Mouse (Mus musculus) kidney, embryonic 15.5 days (tissue): Measurements from ENCODE around the gene Ttc5. TPM values are rescaled to one million over a fixed set of nuclear protein-coding genes. Genes with fewer than 3 reads are reported as not detected.
"Not testable (repeated sequence)": the region's sequence is repeated elsewhere in the genome, so short reads cannot be mapped to it uniquely, and the experiment has no call there.

Experiments
- ATAC-seq: fragments of 200-750 bp; cut with Nextera tagmentation; replicated peaks from 2 replicates; pipeline ENCODE4 v1.8.0; 2017; ENCODE audit warnings: moderate TSS enrichment; ENCODE audit not compliant: low FRiP score
- H3K27ac ChIP-seq: fragments of 300-500 bp; sonication (generic); 2 replicates; pipeline ENCODE4 v1.5.1; 2015; ENCODE audit warnings: mild to moderate bottlenecking, inconsistent platforms
- H3K27me3 ChIP-seq: fragments of 300-500 bp; sonication (generic); 2 replicates; pipeline ENCODE4 v1.6.1; 2015; ENCODE audit warnings: inconsistent platforms
- H3K36me3 ChIP-seq: fragments of 300-500 bp; sonication (generic); 2 replicates; pipeline ENCODE4 v1.6.1; 2015; ENCODE audit warnings: inconsistent platforms
- H3K4me1 ChIP-seq: fragments of 300-500 bp; sonication (generic); 2 replicates; pipeline ENCODE4 v1.6.1; 2015; ENCODE audit warnings: inconsistent platforms
- H3K4me2 ChIP-seq: fragments of 300-500 bp; sonication (generic); 2 replicates; pipeline ENCODE4 v1.6.1; 2015; ENCODE audit warnings: moderate library complexity, mild to moderate bottlenecking, inconsistent platforms
- H3K4me3 ChIP-seq: fragments of 300-500 bp; sonication (generic); replicated peaks from 2 replicates; pipeline ENCODE4 v1.5.1; 2015; ENCODE audit warnings: mild to moderate bottlenecking, inconsistent platforms
- H3K9ac ChIP-seq: fragments of 300-500 bp; sonication (generic); 2 replicates; pipeline ENCODE4 v1.6.1; 2015; ENCODE audit warnings: mild to moderate bottlenecking, inconsistent platforms
- H3K9me3 ChIP-seq: fragments of 300-500 bp; sonication (generic); replicated peaks from 2 replicates; pipeline ENCODE4 v1.6.1; 2016; ENCODE audit warnings: inconsistent platforms
- WGBS: fragments of 180-500 bp; shearing (Covaris S2); methylation state at CpG from one replicate; pipeline ENCODE4 v1.1.7; 2015; ENCODE audit warnings: mixed read lengths; 5-methylcytosine and 5-hydroxymethylcytosine counted together
- polyA plus RNA-seq: library from polyadenylated mRNA; unstranded; fragments of >200 nt; fragmentation: Nextera tagmentation; extraction: Ambion mirVana; gene quantifications from 2 replicates; pipeline ENCODE4 v1.2.1, GENCODE M21; 2015

Gene Ttc5
- 74.4 and 78.5 TPM in 2 replicates for polyA plus RNA-seq

DNA sequence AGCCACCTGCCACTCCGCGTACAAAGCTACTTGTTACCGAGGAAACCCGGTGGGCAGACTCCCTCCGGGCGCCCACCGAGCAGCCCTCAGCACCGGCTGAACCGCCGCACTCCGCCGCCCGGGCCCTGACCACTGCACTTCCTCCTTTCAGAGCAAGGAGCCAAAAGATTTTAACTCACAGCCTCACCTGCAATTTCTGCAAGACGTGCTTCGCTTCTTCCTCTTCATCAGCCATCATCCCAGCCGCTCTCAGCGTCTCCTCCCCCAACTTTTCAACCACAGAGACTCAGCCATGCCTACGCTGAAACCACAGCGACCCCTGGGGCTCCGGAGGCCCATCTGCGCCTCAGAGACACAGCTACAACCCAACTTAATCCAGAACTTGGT is at the start of gene Ttc5:
Ttc5 (minus strand) TSS at position 269 of the 387 bp plus-strand sequence.
- Histone ChIP-seq H3K4me2 (peak within 1 kb of the TSS; percentile 58), H3K27ac (peak within 1 kb of the TSS; percentile 57; the same call in 1 of the 2 replicates), H3K4me1 (peaks cover 6% of the 10 kb centered on the region), H3K9me3 (no peaks in the 10 kb centered on the region), H3K9ac (peak within 1 kb of the TSS; percentile 73), H3K4me3 (peak within 1 kb of the TSS; percentile 90), H3K36me3 (peaks cover 20% of the 10 kb centered on the region), H3K27me3 (no peaks in the 10 kb centered on the region)
- peak; percentile 96 for ATAC-seq
- WGBS, result under 1% methylated on average over 21 of the region's 21 CpGs

DNA sequence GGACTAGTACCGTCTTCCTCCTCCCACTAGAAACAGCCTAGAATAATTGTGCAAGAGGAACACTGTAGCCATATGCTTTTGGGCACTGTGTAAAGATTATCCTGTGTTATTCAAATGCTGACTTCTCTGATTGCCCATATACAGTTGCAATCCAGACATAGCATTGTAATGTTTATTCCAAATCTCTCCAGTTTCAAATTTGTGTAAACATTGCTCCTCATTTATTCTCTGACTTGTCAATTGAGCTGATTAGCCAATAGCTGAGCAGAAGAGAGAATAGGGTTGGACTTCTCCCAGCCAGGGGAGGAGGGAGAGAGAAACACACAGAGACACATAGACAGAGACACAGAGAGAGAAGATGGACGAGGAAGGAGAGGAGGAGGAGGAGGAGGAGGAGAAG is 49.1 kb upstream of the Ttc5 start:
- H3K27me3 ChIP-seq, result no peaks in the 10 kb centered on the region
- no peak overlapping the region for H3K9ac ChIP-seq
- H3K4me1 ChIP-seq, result no peaks in the 10 kb centered on the region
- ATAC-seq, result no peak
- H3K4me2 ChIP-seq, result no peak overlapping the region
- no peak overlapping the region for H3K27ac ChIP-seq
- WGBS, result 66% methylated on average over 2 of the region's 2 CpGs
- no peaks in the 10 kb centered on the region for H3K9me3 ChIP-seq
- no peak overlapping the region for H3K4me3 ChIP-seq
- H3K36me3 ChIP-seq, result peaks cover 10% of the 10 kb centered on the region; the same call in 1 of the 2 replicates

DNA sequence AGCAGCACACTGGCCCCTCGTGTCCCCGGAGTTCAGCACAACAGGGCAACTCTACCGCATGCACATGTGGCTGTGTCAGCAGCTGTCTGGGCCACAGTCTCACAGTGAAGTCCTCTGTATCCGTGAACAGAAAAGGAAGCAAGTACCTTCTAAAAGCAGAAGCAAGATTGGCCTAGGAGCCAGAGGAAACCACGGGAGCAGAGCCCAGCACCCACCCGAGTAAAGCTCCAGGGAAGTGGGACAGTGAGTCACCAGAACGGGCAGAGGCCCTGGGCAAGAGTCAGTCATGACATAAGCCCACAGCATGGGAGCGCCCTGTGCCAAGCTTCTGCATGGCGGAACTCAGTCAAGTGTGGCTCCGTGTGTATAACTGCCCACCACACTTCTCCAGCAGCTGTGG is 48.6 kb upstream of the Ttc5 start:
- ATAC-seq, result no peak
- WGBS, result 85% methylated on average over 10 of the region's 10 CpGs

DNA sequence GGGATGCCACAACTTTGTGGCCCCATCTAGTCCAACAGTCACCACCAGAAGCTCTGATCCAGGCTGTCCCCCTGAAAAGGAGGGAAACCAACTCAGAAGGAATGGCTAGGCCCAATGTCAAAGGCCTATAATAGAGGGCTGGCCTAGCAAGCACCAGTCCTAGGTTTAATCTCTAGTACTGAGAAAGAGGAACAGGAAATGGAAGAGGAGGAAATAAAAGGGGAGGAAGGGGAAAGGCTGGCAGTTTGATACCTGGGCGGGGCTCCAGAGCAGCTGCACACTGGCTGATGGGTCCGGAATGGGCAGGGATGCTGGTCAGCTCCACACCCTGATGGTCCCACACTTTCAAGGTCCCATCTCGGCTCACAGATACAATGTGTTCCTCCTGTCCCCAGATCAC is 44.6 kb upstream of the Ttc5 start:
- no peaks in the 10 kb centered on the region for H3K27me3 ChIP-seq
- H3K27ac ChIP-seq, result no peak overlapping the region
- H3K4me3 ChIP-seq, result no peak overlapping the region
- H3K9ac ChIP-seq, result no peak overlapping the region
- H3K9me3 ChIP-seq, result no peaks in the 10 kb centered on the region
- H3K4me1 ChIP-seq, result no peaks in the 10 kb centered on the region
- ATAC-seq, result no peak
- WGBS, result 84% methylated on average over 3 of the region's 3 CpGs
- H3K36me3 ChIP-seq, result peaks cover 15% of the 10 kb centered on the region
- no peak overlapping the region for H3K4me2 ChIP-seq

More for the DNA sequence above, 48.6 kb upstream of the Ttc5 start:
- no peak overlapping the region for H3K4me2 ChIP-seq
- H3K4me3 ChIP-seq, result no peak overlapping the region
- H3K27me3 ChIP-seq, result no peaks in the 10 kb centered on the region
- no peaks in the 10 kb centered on the region for H3K9me3 ChIP-seq
- H3K4me1 ChIP-seq, result no peaks in the 10 kb centered on the region
- H3K36me3 ChIP-seq, result peaks cover 15% of the 10 kb centered on the region
- no peak overlapping the region for H3K9ac ChIP-seq
- H3K27ac ChIP-seq, result no peak overlapping the region

DNA sequence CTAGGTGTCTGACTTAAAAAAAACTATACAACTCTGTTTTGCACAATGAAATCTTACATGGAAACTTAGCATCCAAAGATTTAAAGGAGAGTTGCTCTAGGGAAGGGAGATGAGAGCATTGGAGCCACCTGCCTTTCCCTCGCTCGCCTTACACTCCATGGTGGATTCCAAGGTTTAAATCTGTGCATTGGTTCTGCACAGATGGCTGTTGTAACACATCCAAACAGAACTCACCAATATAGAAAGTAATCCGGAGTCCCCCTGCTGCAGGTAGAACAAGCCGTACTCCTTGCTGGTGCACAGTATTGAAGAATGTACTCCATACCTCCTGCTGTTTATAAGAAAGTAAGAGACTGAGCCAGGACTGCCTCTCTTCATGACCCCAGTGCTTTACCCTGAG is 41.3 kb upstream of the Ttc5 start:
- Histone ChIP-seq H3K4me2 (no peak overlapping the region), H3K4me3 (no peak overlapping the region), H3K9ac (no peak overlapping the region), H3K36me3 (peaks cover 39% of the 10 kb centered on the region), H3K27ac (no peak overlapping the region), H3K27me3 (no peaks in the 10 kb centered on the region), H3K4me1 (no peaks in the 10 kb centered on the region), H3K9me3 (no peaks in the 10 kb centered on the region; the same call in 1 of the 2 replicates)
- 84% methylated on average over 4 of the region's 4 CpGs for WGBS
- no peak for ATAC-seq

DNA sequence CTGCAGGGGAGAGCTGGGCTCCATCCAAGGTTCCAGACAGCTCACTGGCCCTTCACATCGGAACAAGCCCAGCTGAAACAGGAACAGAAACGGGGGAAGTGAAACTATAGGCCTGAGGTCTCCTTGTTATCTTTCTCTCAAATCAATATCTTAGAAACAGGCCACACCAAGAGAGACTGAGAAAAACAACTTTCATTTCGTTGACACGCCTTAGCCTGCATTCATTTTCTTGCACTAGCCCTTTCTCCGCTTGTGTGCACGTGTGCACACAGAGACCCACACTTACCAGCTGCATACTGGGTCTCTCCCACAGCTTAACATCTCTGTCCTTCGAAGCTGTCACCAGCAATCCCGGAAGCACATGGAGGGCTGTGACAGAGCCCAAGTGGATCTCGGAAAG is 38.9 kb upstream of the Ttc5 start:
- WGBS, result 91% methylated on average over 9 of the region's 9 CpGs
- H3K36me3 ChIP-seq, result peaks cover 59% of the 10 kb centered on the region

DNA sequence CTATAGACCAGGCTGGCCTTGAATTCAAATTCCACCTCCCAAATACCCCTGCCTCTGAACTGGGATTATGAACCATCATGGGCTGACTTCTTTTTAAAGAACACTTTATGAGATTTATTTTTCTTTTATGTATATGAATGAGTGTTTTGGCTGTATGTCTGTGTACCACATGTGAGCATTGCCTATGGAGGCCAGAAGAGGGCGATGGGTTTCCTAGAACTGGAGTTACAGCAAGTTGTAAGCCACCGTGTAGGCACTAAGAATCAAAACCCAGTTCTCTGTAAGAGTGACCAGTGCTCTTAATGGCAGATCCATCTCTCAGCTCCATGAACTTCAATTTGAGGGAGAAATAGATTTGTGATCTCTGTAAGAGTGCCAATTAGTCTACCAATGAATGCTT is 37.9 kb upstream of the Ttc5 start:
- whole genome bisulfite sequencing, result 90% methylated on average over 2 of the region's 2 CpGs
- ATAC-seq, result no peak
- no peak overlapping the region for H3K4me2 ChIP-seq
- H3K4me1 ChIP-seq, result no peaks in the 10 kb centered on the region
- no peak overlapping the region for H3K27ac ChIP-seq
- H3K9ac ChIP-seq, result no peak overlapping the region
- H3K36me3 ChIP-seq, result peaks cover 58% of the 10 kb centered on the region
- no peaks in the 10 kb centered on the region for H3K27me3 ChIP-seq
- H3K9me3 ChIP-seq, result no peaks in the 10 kb centered on the region; the same call in 1 of the 2 replicates
- H3K4me3 ChIP-seq, result no peak overlapping the region

More for the DNA sequence above, 38.9 kb upstream of the Ttc5 start:
- Histone ChIP-seq H3K9me3 (no peaks in the 10 kb centered on the region; the same call in 1 of the 2 replicates), H3K27me3 (no peaks in the 10 kb centered on the region), H3K4me2 (no peak overlapping the region), H3K9ac (no peak overlapping the region), H3K4me3 (no peak overlapping the region), H3K27ac (no peak overlapping the region), H3K4me1 (no peaks in the 10 kb centered on the region)
- no peak for ATAC-seq

DNA sequence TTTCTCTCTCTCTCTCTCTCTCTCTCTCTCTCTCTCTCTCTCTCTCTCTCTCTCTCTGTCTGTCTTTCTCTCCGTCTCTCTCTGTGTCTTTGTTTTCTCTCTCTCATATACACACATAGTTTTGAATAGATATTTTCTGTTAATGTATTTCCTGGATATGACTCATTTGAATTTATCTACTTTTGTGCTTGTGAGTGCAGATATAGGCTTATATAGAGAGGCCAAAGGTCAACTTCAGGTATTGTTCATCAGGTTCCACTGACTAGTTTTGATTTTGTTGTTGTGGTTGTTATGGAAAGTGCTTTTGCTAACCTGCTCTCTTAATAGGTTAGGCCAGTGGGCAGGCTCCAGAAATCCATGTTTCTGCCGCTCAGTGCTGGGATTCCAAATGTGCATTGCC is 27.7 kb upstream of the Ttc5 start:
- H3K9me3 ChIP-seq, result no peaks in the 10 kb centered on the region
- H3K27ac ChIP-seq, result no peak overlapping the region
- H3K4me1 ChIP-seq, result peaks cover 4% of the 10 kb centered on the region
- no peak overlapping the region for H3K4me2 ChIP-seq
- H3K27me3 ChIP-seq, result no peaks in the 10 kb centered on the region
- H3K36me3 ChIP-seq, result peaks cover 79% of the 10 kb centered on the region
- H3K4me3 ChIP-seq, result no peak overlapping the region
- no peak for ATAC-seq
- 86% methylated on average over 2 of the region's 2 CpGs for WGBS
- H3K9ac ChIP-seq, result no peak overlapping the region

DNA sequence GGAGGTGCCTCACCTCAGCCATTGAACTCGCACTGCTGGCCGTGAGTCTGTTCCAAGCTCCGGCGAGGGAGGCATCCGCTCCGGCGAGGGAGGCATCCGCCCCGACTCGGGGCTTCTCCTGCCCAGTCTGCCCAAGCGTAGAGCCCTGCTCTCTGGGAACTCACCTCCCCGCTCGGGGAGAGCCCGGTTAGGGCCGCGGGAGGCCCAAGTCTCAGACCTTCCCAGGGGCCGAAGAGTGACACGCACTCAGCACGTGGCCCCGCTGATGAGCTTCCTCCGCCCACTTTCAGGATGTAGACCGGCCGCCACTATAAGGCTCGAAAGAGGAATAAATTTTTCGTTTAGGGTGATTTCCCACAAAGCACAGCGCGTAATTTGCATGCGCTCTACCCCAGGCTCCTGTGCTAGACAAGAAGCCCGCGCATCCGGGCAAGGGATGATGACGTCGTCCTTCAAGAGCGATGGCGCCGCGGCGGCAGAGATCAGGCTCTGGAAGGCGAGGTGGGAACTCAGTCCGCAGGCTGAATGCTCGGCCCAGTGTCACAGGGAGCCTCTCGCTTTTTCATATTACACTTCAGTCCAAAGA is 22.3 kb upstream of the Ttc5 start, which contains the start of the genes Ccnb1ip1 and Parp2:
Ccnb1ip1 (minus strand) TSS at position 246 of the 586 bp plus-strand sequence.
Parp2 (plus strand) TSS at position 355 of the 586 bp plus-strand sequence.
- Histone ChIP-seq H3K9ac (peak within 1 kb of the TSS; percentile 55), H3K36me3 (peaks cover 27% of the 10 kb centered on the region), H3K4me1 (peaks cover 9% of the 10 kb centered on the region), H3K27ac (peak within 1 kb of the TSS; percentile 89), H3K4me3 (peak within 1 kb of the TSS; percentile 56), H3K9me3 (no peaks in the 10 kb centered on the region), H3K27me3 (no peaks in the 10 kb centered on the region), H3K4me2 (peak within 1 kb of the TSS; percentile 61)
- WGBS, result under 1% methylated on average over 42 of the region's 42 CpGs
- ATAC-seq, result peak; percentile 100

DNA sequence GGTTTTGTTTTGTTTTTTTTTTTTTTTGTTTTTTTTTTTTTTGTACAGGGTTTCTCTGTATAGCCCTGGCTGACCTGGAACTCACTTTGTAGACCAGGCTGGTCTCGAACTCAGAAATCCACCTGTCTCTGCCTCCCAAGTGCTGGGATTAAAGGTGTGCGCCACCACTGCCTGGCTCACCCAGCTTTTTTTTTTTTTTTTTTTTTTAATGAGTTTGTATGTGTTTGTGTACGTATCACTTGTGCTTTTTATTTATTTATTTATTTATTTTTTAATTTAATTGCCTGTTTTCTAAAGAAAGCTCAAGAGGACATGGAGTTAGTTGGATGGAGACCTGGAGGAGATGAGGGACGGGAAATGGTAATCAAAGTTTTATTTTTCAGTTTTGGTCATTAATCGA is 21.1 kb upstream of the Ttc5 start:
- peaks cover 17% of the 10 kb centered on the region for H3K36me3 ChIP-seq
- H3K4me2 ChIP-seq, result peak overlapping the region; percentile 61
- H3K9ac ChIP-seq, H3K4me1 ChIP-seq, ATAC-seq, H3K27me3 ChIP-seq, H3K27ac ChIP-seq, H3K9me3 ChIP-seq, H3K4me3 ChIP-seq: not testable (repeated sequence)
- WGBS, result 90% methylated on average over 5 of the region's 5 CpGs

DNA sequence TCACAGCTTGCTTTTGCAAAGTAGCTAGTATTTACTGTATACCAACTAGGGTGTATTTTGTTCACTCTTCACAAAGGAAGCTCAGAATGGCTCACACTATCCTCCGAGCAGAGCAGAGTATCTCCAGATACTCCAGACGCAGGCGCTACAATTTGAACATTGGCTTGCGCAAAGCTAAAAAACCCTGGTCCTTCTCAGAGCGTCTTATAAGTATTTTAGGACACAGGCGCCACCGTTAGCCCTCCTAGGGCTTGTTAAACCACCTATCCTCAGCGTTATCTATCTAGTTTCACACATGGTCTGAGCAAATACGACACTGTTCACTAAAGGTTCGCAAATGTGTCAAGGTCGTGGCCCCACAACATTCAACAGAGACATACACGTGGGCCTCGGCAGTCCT is 19.4 kb upstream of the Ttc5 start:
- no peaks in the 10 kb centered on the region for H3K9me3 ChIP-seq
- H3K4me3 ChIP-seq, result no peak overlapping the region
- H3K27ac ChIP-seq, result no peak overlapping the region
- no peak overlapping the region for H3K4me2 ChIP-seq
- peaks cover 2% of the 10 kb centered on the region; the same call in 1 of the 2 replicates for H3K36me3 ChIP-seq
- WGBS, result 69% methylated on average over 13 of the region's 13 CpGs
- no peaks in the 10 kb centered on the region for H3K27me3 ChIP-seq
- peaks cover 9% of the 10 kb centered on the region for H3K4me1 ChIP-seq
- H3K9ac ChIP-seq, result no peak overlapping the region
- no peak for ATAC-seq

DNA sequence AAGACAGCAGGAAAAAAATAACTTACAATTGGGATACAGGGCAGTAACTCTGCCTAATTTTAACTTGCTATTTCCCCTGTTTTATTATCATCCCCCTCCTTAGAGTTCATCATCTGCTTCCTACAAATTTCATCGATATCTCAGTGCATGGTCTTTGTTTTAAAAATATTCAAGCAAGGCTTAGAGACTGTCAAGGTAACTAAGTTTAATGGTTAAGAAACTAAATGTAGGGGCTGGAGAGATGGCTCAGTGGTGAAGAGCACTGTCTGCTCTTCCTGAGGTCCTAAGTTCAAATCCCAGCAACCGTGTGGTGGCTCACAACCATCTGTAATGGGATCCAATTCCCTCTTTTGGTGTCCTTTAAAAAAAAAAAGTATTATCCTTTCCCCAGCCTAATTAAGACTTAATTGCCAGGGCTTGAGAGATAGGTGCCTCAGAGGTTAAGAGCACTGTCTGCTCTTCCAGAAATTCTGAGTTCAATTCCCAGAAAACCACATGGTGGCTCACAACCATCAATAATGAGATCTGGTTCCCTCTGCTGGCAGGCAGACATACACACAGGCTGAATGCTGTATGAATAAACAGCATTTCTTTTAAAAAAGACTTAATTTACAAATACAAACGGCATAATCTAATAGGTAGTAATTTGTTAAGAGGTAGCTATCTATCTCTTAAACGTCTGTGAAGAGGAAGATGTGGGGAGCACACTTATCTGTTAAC is 17.7 kb upstream of the Ttc5 start:
- 62% methylated on average over 4 of the region's 4 CpGs for WGBS
- Histone ChIP-seq H3K4me3 (no peak overlapping the region), H3K4me2 (no peak overlapping the region), H3K4me1 (0 out of 2 replicates have a peak, but pooled peaks cover 5% of the 10 kb centered on the region), H3K9ac (no peak overlapping the region), H3K27ac (no peak overlapping the region), H3K9me3 (no peaks in the 10 kb centered on the region), H3K27me3 (no peaks in the 10 kb centered on the region), H3K36me3 (no peaks in the 10 kb centered on the region)
- ATAC-seq, result no peak
